Mouse (Mus musculus) liver, embryonic 13.5 days (tissue): Measurements from ENCODE around the gene 4931409K22Rik. TPM values are rescaled to one million over a fixed set of nuclear protein-coding genes. Genes with fewer than 3 reads are reported as not detected.
"Not testable (repeated sequence)": the region's sequence is repeated elsewhere in the genome, so short reads cannot be mapped to it uniquely, and the experiment has no call there.

Experiments
- ATAC-seq: fragments of 200-750 bp; cut with Nextera tagmentation; 2 replicates; pipeline ENCODE4 v1.8.0; 2017; ENCODE audit warnings: low read depth, mild to moderate bottlenecking, moderate number of reproducible peaks, moderate library complexity
- DNase-seq: peaks from one replicate; pipeline ENCODE4 v3.0.0; 2022
- H3K27ac ChIP-seq: fragments of 300-500 bp; sonication (generic); 2 replicates; pipeline ENCODE4 v1.5.1; 2015; ENCODE audit warnings: moderate library complexity, mild to moderate bottlenecking, inconsistent platforms
- H3K27me3 ChIP-seq: fragments of 300-500 bp; sonication (generic); 2 replicates; pipeline ENCODE4 v1.6.1; 2015; ENCODE audit warnings: mild to moderate bottlenecking, inconsistent platforms
- H3K36me3 ChIP-seq: fragments of 300-500 bp; sonication (generic); 2 replicates; pipeline ENCODE4 v1.6.1; 2015; ENCODE audit warnings: mild to moderate bottlenecking, inconsistent platforms
- H3K4me1 ChIP-seq: fragments of 300-500 bp; sonication (generic); replicated peaks from 2 replicates; pipeline ENCODE4 v1.6.1; 2015; ENCODE audit warnings: inconsistent platforms
- H3K4me2 ChIP-seq: fragments of 300-500 bp; sonication (generic); 2 replicates; pipeline ENCODE4 v1.6.1; 2015; ENCODE audit warnings: inconsistent platforms, mild to moderate bottlenecking, moderate library complexity
- H3K4me3 ChIP-seq: fragments of 300-500 bp; sonication (generic); replicated peaks from 2 replicates; pipeline ENCODE4 v1.5.1; 2015; ENCODE audit warnings: mild to moderate bottlenecking, inconsistent platforms
- H3K9ac ChIP-seq: fragments of 300-500 bp; sonication (generic); 2 replicates; pipeline ENCODE4 v1.6.1; 2015; ENCODE audit warnings: mild to moderate bottlenecking, inconsistent platforms
- H3K9me3 ChIP-seq: fragments of 300-500 bp; sonication (generic); replicated peaks from 2 replicates; pipeline ENCODE4 v1.6.1; 2016; ENCODE audit warnings: inconsistent platforms
- WGBS: fragments of 180-500 bp; shearing (Covaris S2); methylation state at CpG from one replicate; pipeline ENCODE4 v1.1.7; 2015; ENCODE audit not compliant: insufficient replicate concordance; 5-methylcytosine and 5-hydroxymethylcytosine counted together
- polyA plus RNA-seq: library from polyadenylated mRNA; unstranded; fragments of >200 nt; fragmentation: Nextera tagmentation; extraction: Ambion mirVana; gene quantifications from 2 replicates; pipeline ENCODE4 v1.2.1, GENCODE M21; 2015

4931409K22Rik gene
- polyA plus RNA-seq, 1 experiment from 2014 or later = not detected

GRCm38 (mm10) chr5:24575948-24576347 lies 19.3 kb upstream of the 4931409K22Rik start:
- Histone ChIP-seq H3K9ac (peak overlapping the region; percentile 92; the same call in 1 of the 2 replicates), H3K27ac (no peak overlapping the region), H3K4me3 (peak overlapping the region; percentile 81), H3K4me2 (peak overlapping the region; percentile 95), H3K9me3 (no peaks in the 10 kb centered on the region), H3K27me3 (no peaks in the 10 kb centered on the region), H3K4me1 (peaks cover 29% of the 10 kb centered on the region), H3K36me3 (peaks cover 47% of the 10 kb centered on the region)
- ATAC-seq = no peak
- 82% methylated on average over 1 of the region's 1 CpGs for WGBS
- no peak for DNase-seq

- not testable (repeated sequence) for DNase-seq, H3K27ac ChIP-seq, H3K4me1 ChIP-seq, ATAC-seq, H3K36me3 ChIP-seq, H3K9ac ChIP-seq, H3K4me2 ChIP-seq, H3K9me3 ChIP-seq, H3K4me3 ChIP-seq
- 78% methylated on average over 7 of the region's 7 CpGs for WGBS
- H3K27me3 ChIP-seq = peaks cover 40% of the 10 kb centered on the region
These were observed 1.3 kb downstream of the 4931409K22Rik start for GRCm38 (mm10) chr5:24555335-24555734.

GRCm38 (mm10) chr5:24553621-24554244 lies 2.9 kb downstream of the 4931409K22Rik start:
- H3K27ac ChIP-seq = no peak overlapping the region
- H3K4me2 ChIP-seq = no peak overlapping the region
- no peak for ATAC-seq
- 52% methylated on average over 5 of the region's 5 CpGs for WGBS
- H3K9ac ChIP-seq = no peak overlapping the region
- peaks cover 6% of the 10 kb centered on the region for H3K4me1 ChIP-seq
- no peaks in the 10 kb centered on the region for H3K9me3 ChIP-seq
- no peaks in the 10 kb centered on the region for H3K36me3 ChIP-seq
- no peak for DNase-seq
- no peak overlapping the region for H3K4me3 ChIP-seq
- peaks cover 48% of the 10 kb centered on the region for H3K27me3 ChIP-seq

- no peak for ATAC-seq
- no peak for DNase-seq
- H3K27me3 ChIP-seq = peaks cover 48% of the 10 kb centered on the region
These were observed 5.3 kb downstream of the 4931409K22Rik start for GRCm38 (mm10) chr5:24551317-24551688.

GRCm38 (mm10) chr5:24550598-24551316 lies 5.9 kb downstream of the 4931409K22Rik start:
- 30% methylated on average over 26 of the region's 26 CpGs for WGBS
- DNase-seq (no peak), ATAC-seq (no peak)
- Histone ChIP-seq H3K36me3 (no peaks in the 10 kb centered on the region), H3K4me2 (no peak overlapping the region), H3K27me3 (peaks cover 48% of the 10 kb centered on the region), H3K9ac (no peak overlapping the region), H3K27ac (no peak overlapping the region), H3K4me1 (peaks cover 6% of the 10 kb centered on the region), H3K4me3 (no peak overlapping the region), H3K9me3 (no peaks in the 10 kb centered on the region)

More at GRCm38 (mm10) chr5:24551317-24551688, 5.3 kb downstream of the 4931409K22Rik start:
- H3K27ac ChIP-seq = no peak overlapping the region
- WGBS = 37% methylated on average over 2 of the region's 2 CpGs
- H3K9ac ChIP-seq = no peak overlapping the region
- no peaks in the 10 kb centered on the region for H3K9me3 ChIP-seq
- no peak overlapping the region for H3K4me2 ChIP-seq
- no peak overlapping the region for H3K4me3 ChIP-seq
- peaks cover 6% of the 10 kb centered on the region for H3K4me1 ChIP-seq
- H3K36me3 ChIP-seq = no peaks in the 10 kb centered on the region

GRCm38 (mm10) chr5:24542643-24543042 lies 14.0 kb downstream of the 4931409K22Rik start:
- Histone ChIP-seq H3K36me3 (no peaks in the 10 kb centered on the region), H3K4me3 (no peak overlapping the region), H3K4me2 (no peak overlapping the region), H3K27ac (no peak overlapping the region), H3K27me3 (peaks cover 14% of the 10 kb centered on the region), H3K4me1 (peaks cover 11% of the 10 kb centered on the region), H3K9ac (no peak overlapping the region), H3K9me3 (no peaks in the 10 kb centered on the region)
- whole genome bisulfite sequencing = 58% methylated on average over 7 of the region's 7 CpGs
- DNase-seq = no peak
- ATAC-seq = no peak

GRCm38 (mm10) chr5:24541144-24541569 lies 15.5 kb downstream of the 4931409K22Rik start:
- H3K4me2 ChIP-seq = 0 out of 2 replicates have a peak overlapping the region, but pooled peaks have one; percentile 23
- H3K27me3 ChIP-seq = peaks cover 22% of the 10 kb centered on the region

GRCm38 (mm10) chr5:24540387-24541143 lies 16.0 kb downstream of the 4931409K22Rik start, which contains the start of gene Asb10:
TSS of gene Asb10 (minus strand) at chr5:24540978.
- peaks cover 11% of the 10 kb centered on the region for H3K4me1 ChIP-seq
- 16% methylated on average over 14 of the region's 14 CpGs for WGBS
- no peaks in the 10 kb centered on the region for H3K36me3 ChIP-seq
- H3K9ac ChIP-seq = no peak within 1 kb of the TSS
- ATAC-seq (peak; percentile 36), DNase-seq (no peak)
- H3K4me3 ChIP-seq = no peak within 1 kb of the TSS
- H3K27me3 ChIP-seq = peaks cover 24% of the 10 kb centered on the region
- peak within 1 kb of the TSS; percentile 23; the same call in 1 of the 2 replicates for H3K4me2 ChIP-seq
- no peaks in the 10 kb centered on the region for H3K9me3 ChIP-seq
- no peak within 1 kb of the TSS for H3K27ac ChIP-seq

More at GRCm38 (mm10) chr5:24541144-24541569, 15.5 kb downstream of the 4931409K22Rik start:
- 15% methylated on average over 6 of the region's 6 CpGs for WGBS
- Histone ChIP-seq H3K36me3 (no peaks in the 10 kb centered on the region), H3K27ac (no peak overlapping the region), H3K9ac (no peak overlapping the region), H3K4me1 (peaks cover 11% of the 10 kb centered on the region), H3K9me3 (no peaks in the 10 kb centered on the region), H3K4me3 (no peak overlapping the region)
- no peak for DNase-seq
- no peak for ATAC-seq

GRCm38 (mm10) chr5:24539571-24540296 lies 16.9 kb downstream of the 4931409K22Rik start:
- H3K9me3 ChIP-seq = no peaks in the 10 kb centered on the region
- no peak overlapping the region for H3K4me3 ChIP-seq
- H3K9ac ChIP-seq = no peak overlapping the region
- H3K27me3 ChIP-seq = peaks cover 24% of the 10 kb centered on the region
- no peak for DNase-seq
- no peaks in the 10 kb centered on the region for H3K36me3 ChIP-seq
- no peak overlapping the region for H3K27ac ChIP-seq
- ATAC-seq = no peak
- no peak overlapping the region for H3K4me2 ChIP-seq
- 62% methylated on average over 22 of the region's 22 CpGs for WGBS
- H3K4me1 ChIP-seq = peaks cover 11% of the 10 kb centered on the region

GRCm38 (mm10) chr5:24537618-24538017 lies 19.0 kb downstream of the 4931409K22Rik start:
- no peak overlapping the region for H3K4me2 ChIP-seq
- peaks cover 11% of the 10 kb centered on the region for H3K4me1 ChIP-seq
- 58% methylated on average over 16 of the region's 16 CpGs for WGBS
- peaks cover 36% of the 10 kb centered on the region for H3K27me3 ChIP-seq
- no peak overlapping the region for H3K9ac ChIP-seq
- no peak overlapping the region for H3K4me3 ChIP-seq
- H3K9me3 ChIP-seq = no peaks in the 10 kb centered on the region
- no peaks in the 10 kb centered on the region for H3K36me3 ChIP-seq
- no peak overlapping the region for H3K27ac ChIP-seq
- no peak for ATAC-seq
- no peak for DNase-seq
